Mouse (Mus musculus): ENCODE measurements around the gene Kif27. TPM values are rescaled to one million over a fixed set of nuclear protein-coding genes. Genes with fewer than 3 reads are reported as not detected.

Kif27 gene
- total and polyA plus RNA-seq, 3 experiments: 0.13 to 0.42 TPM; not detected in 1

GRCm38 (mm10) chr13:58364353-58365175, 5.6 kb upstream of the Kif27 start:
- DNase-seq (ENCODE audit: low read depth, low spot score): peak; percentile 41
- H3K9me3 ChIP-seq (replicated peaks; ENCODE audit: insufficient read depth, low read length): no peaks in the 10 kb centered on the region
- no peak overlapping the region for H3K9ac ChIP-seq (ENCODE audit: control insufficient read depth, low read depth, low read length, poor library complexity, severe bottlenecking)

GRCm38 (mm10) chr13:58359304-58359653, 357 bp upstream of the Kif27 start:
- Histone ChIP-seq H3K9ac (ENCODE audit: control insufficient read depth, low read depth, low read length, poor library complexity, severe bottlenecking) (peak overlapping the region; percentile 69), H3K9me3 (replicated peaks; ENCODE audit: insufficient read depth, low read length) (no peaks in the 10 kb centered on the region), H3K27ac (ENCODE audit: control insufficient read depth, low read depth, low read length) (peak overlapping the region; percentile 25), H3K79me2 (ENCODE audit: control insufficient read depth, insufficient read depth, low read length, poor library complexity) (no peaks in the 10 kb centered on the region), H3K4me3 (ENCODE audit: control insufficient read depth in 1 of 2, insufficient read depth in 1 of 2, low read depth in 2 of 2, low read length in 2 of 2) (peak overlapping the region; percentile 67 to 88), H3K36me3 (ENCODE audit: control insufficient read depth in 1 of 2, insufficient read depth in 2 of 2, low read length in 2 of 2) (no peaks in the 10 kb centered on the region), H3K27me3 (ENCODE audit: control insufficient read depth in 1 of 2, insufficient read depth in 2 of 2, low read length in 2 of 2) (peaks cover 0 to 4% of the 10 kb centered on the region in 2 experiments; a peak in 1 of 4 replicates), H3K4me1 (ENCODE audit: control insufficient read depth in 1 of 2, insufficient read depth in 2 of 2, low read length in 2 of 2) (peaks cover 2 to 6% of the 10 kb centered on the region in 2 experiments; a peak in 2 of 4 replicates)
- TF ChIP-seq TBP (IDR thresholded peaks at IDR 0.05; ENCODE audit: low read depth, low read length) (no peak), ZMIZ1 (IDR thresholded peaks at IDR 0.05; ENCODE audit: low read depth, low read length) (no peak), SIN3A (IDR thresholded peaks at IDR 0.05; ENCODE audit: low read length) (peak; percentile 65), POLR2A (IDR thresholded peaks at IDR 0.05; ENCODE audit: control insufficient read depth in 1 of 2, insufficient read depth in 1 of 2, low read depth in 1 of 2, low read length in 2 of 2, poor library complexity in 1 of 2) (peak in 1 of 2 experiments; percentile 47; a peak in 1 of 4 replicates), MXI1 (IDR thresholded peaks at IDR 0.05; ENCODE audit: low read depth, low read length) (0 out of 2 replicates have a peak, but pooled peaks have one; percentile 5), NELFE (IDR thresholded peaks at IDR 0.05; ENCODE audit: low read depth, low read length) (0 out of 2 replicates have a peak, but pooled peaks have one; percentile 23), MYC (IDR thresholded peaks at IDR 0.05; ENCODE audit: low read depth, low read length) (no peak), HCFC1 (IDR thresholded peaks at IDR 0.05; ENCODE audit: low read depth, low read length) (0 out of 2 replicates have a peak, but pooled peaks have one; percentile 2)
- no peak for DNase-seq (ENCODE audit: low read depth, low spot score)

More at GRCm38 (mm10) chr13:58364353-58365175, 5.6 kb upstream of the Kif27 start:
- H3K4me1 ChIP-seq (ENCODE audit: control insufficient read depth in 1 of 2, insufficient read depth in 2 of 2, low read length in 2 of 2): peaks cover 10 to 13% of the 10 kb centered on the region in 2 experiments; a peak in 3 of 4 replicates
- no peaks in the 10 kb centered on the region for H3K79me2 ChIP-seq (ENCODE audit: control insufficient read depth, insufficient read depth, low read length, poor library complexity)
- H3K36me3 ChIP-seq (ENCODE audit: control insufficient read depth in 1 of 2, insufficient read depth in 2 of 2, low read length in 2 of 2): no peaks in the 10 kb centered on the region
- H3K27ac ChIP-seq (ENCODE audit: control insufficient read depth, low read depth, low read length): no peak overlapping the region
- TF ChIP-seq MYB (IDR thresholded peaks at IDR 0.05; ENCODE audit: low read depth, low read length) (0 out of 2 replicates have a peak, but pooled peaks have one; percentile 12), ZMIZ1 (IDR thresholded peaks at IDR 0.05; ENCODE audit: low read depth, low read length) (no peak), SIN3A (IDR thresholded peaks at IDR 0.05; ENCODE audit: low read length) (peak; percentile 45), CTCF (IDR thresholded peaks at IDR 0.05 in 2 of 3, conservative IDR thresholded peaks at IDR 0.05 in 1 of 3; ENCODE audit: control insufficient read depth in 1 of 3, insufficient read depth in 1 of 3, low read depth in 2 of 3, low read length in 3 of 3, poor library complexity in 1 of 3, severe bottlenecking in 1 of 3) (no peak), POLR2A (IDR thresholded peaks at IDR 0.05; ENCODE audit: control insufficient read depth in 1 of 2, insufficient read depth in 1 of 2, low read depth in 1 of 2, low read length in 2 of 2, poor library complexity in 1 of 2) (no peak), MEF2A (IDR thresholded peaks at IDR 0.05; ENCODE audit: extremely low read depth, insufficient replicate concordance, low read depth, low read length, poor library complexity, severe bottlenecking) (no peak), TCF12 (IDR thresholded peaks at IDR 0.05; ENCODE audit: low read depth, low read length) (peak; percentile 57; the same call in 1 of the 2 replicates), POLR2AphosphoS5 (IDR thresholded peaks at IDR 0.05; ENCODE audit: borderline replicate concordance, low read depth, low read length) (no peak), USF2 (IDR thresholded peaks at IDR 0.05; ENCODE audit: borderline replicate concordance in 1 of 2, insufficient read depth in 1 of 2, low read depth in 1 of 2, low read length in 2 of 2) (no peak), GABPA (IDR thresholded peaks at IDR 0.05; ENCODE audit: low read depth, low read length) (no peak), GATA1 (IDR thresholded peaks at IDR 0.05; ENCODE audit: low read depth, low read length) (peak; percentile 57), EP300 (IDR thresholded peaks at IDR 0.05; ENCODE audit: low read depth in 1 of 2, low read length in 2 of 2) (peak; percentile 55 to 67), TAL1 (IDR thresholded peaks at IDR 0.05; ENCODE audit: low read length) (0 out of 2 replicates have a peak, but pooled peaks have one; percentile 8), ETS1 (IDR thresholded peaks at IDR 0.05; ENCODE audit: low read depth, low read length) (peak; percentile 46; the same call in 1 of the 2 replicates), MAFK (IDR thresholded peaks at IDR 0.05; ENCODE audit: borderline replicate concordance, low read depth, low read length) (no peak)
- 0 out of 4 replicates have a peak overlapping the region, but pooled peaks of 1 of the 2 experiments have one; percentile 3 for H3K4me3 ChIP-seq (ENCODE audit: control insufficient read depth in 1 of 2, insufficient read depth in 1 of 2, low read depth in 2 of 2, low read length in 2 of 2)
- H3K27me3 ChIP-seq (ENCODE audit: control insufficient read depth in 1 of 2, insufficient read depth in 2 of 2, low read length in 2 of 2): no peaks in the 10 kb centered on the region
